Mouse (Mus musculus) layer of hippocampus, adult 11-12 months (tissue): ENCODE results near the gene Stambpl1.

Experiments
- DNase-seq: peaks from one replicate; pipeline ENCODE4 v3.0.0; 2022; ENCODE audit warnings: low spot score

Gene Stambpl1

GRCm38 (mm10) chr19:34240273-34241039 is 48.4 kb downstream of the Stambpl1 start:
- DNase-seq = no peak

- DNase-seq = peak; percentile 40
Measured at GRCm38 (mm10) chr19:34241247-34241915, 49.4 kb downstream of the Stambpl1 start.

GRCm38 (mm10) chr19:34242925-34243324 is 50.9 kb downstream of the Stambpl1 start:
- DNase-seq = no peak

- DNase-seq = peak; percentile 70
Measured at GRCm38 (mm10) chr19:34244056-34244455, 52.0 kb downstream of the Stambpl1 start.

GRCm38 (mm10) chr19:34248558-34248957 is 56.5 kb downstream of the Stambpl1 start:
- no peak for DNase-seq

- DNase-seq = no peak
Measured at GRCm38 (mm10) chr19:34250621-34251020, 58.6 kb downstream of the Stambpl1 start.

GRCm38 (mm10) chr19:34251900-34252299 is 59.9 kb downstream of the Stambpl1 start:
- DNase-seq = no peak

- no peak for DNase-seq
Measured at GRCm38 (mm10) chr19:34252450-34252849, 60.4 kb downstream of the Stambpl1 start.

GRCm38 (mm10) chr19:34254101-34254879 is 62.3 kb downstream of the Stambpl1 start:
- DNase-seq = no peak

GRCm38 (mm10) chr19:34254880-34255681 is 63.1 kb downstream of the Stambpl1 start, which contains the start of gene Acta2:
Acta2 (minus strand) TSS chr19:34255590.
- DNase-seq = no peak

- DNase-seq = no peak
Measured at GRCm38 (mm10) chr19:34256149-34256548, 64.1 kb downstream of the Stambpl1 start.

GRCm38 (mm10) chr19:34256936-34257335 is 64.9 kb downstream of the Stambpl1 start:
- DNase-seq = no peak

GRCm38 (mm10) chr19:34262273-34262974 is 70.4 kb downstream of the Stambpl1 start:
- DNase-seq = no peak

GRCm38 (mm10) chr19:34265604-34266193 is 73.7 kb downstream of the Stambpl1 start:
- no peak for DNase-seq

GRCm38 (mm10) chr19:34268991-34269390 is 77.0 kb downstream of the Stambpl1 start:
- no peak for DNase-seq

- DNase-seq = peak; percentile 18
Measured at GRCm38 (mm10) chr19:34270106-34270726, 78.2 kb downstream of the Stambpl1 start.

GRCm38 (mm10) chr19:34270824-34271464 is 78.9 kb downstream of the Stambpl1 start:
- DNase-seq = no peak

GRCm38 (mm10) chr19:34273073-34273472 is 81.0 kb downstream of the Stambpl1 start:
- DNase-seq = no peak

GRCm38 (mm10) chr19:34278078-34278477 is 86.0 kb downstream of the Stambpl1 start:
- DNase-seq = no peak

GRCm38 (mm10) chr19:34283614-34284013 is 91.6 kb downstream of the Stambpl1 start:
- no peak for DNase-seq
